Mouse (Mus musculus): ENCODE results near the gene Edc3. TPM values are rescaled to one million over a fixed set of nuclear protein-coding genes. Genes with fewer than 3 reads are reported as not detected.

Gene Edc3
- polyA plus RNA-seq, 1 experiment = 31.4 TPM

- Histone ChIP-seq H3K27me3 (ENCODE audit: control insufficient read depth, insufficient read depth, low read length) (no peaks in the 10 kb centered on the region), H3K27ac (ENCODE audit: control insufficient read depth, insufficient read depth, low read length) (peak overlapping the region; percentile 93), H3K4me1 (replicated peaks; ENCODE audit: control insufficient read depth, insufficient read depth, low read length) (peaks cover 43% of the 10 kb centered on the region), H3K4me3 (ENCODE audit: control insufficient read depth, insufficient read depth, low read length) (peak overlapping the region; percentile 43), H3K36me3 (ENCODE audit: control insufficient read depth, insufficient read depth, low read length) (peaks cover 40% of the 10 kb centered on the region)
- 13% methylated on average over 6 of the region's 6 CpGs for WGBS
- TF ChIP-seq CTCF (IDR thresholded peaks at IDR 0.05; ENCODE audit: borderline replicate concordance, control insufficient read depth, extremely low read depth, insufficient read depth, low read length, poor library complexity) (no peak), POLR2A (IDR thresholded peaks at IDR 0.05; ENCODE audit: control insufficient read depth, extremely low read depth, insufficient read depth, low read length, poor library complexity) (no peak)
- peak; percentile 48 for DNase-seq
These were observed 54.2 kb downstream of the Edc3 start for GRCm38 (mm10) chr9:57762563-57762991.

- Histone ChIP-seq H3K27me3 (ENCODE audit: control insufficient read depth, insufficient read depth, low read length) (no peaks in the 10 kb centered on the region), H3K4me3 (ENCODE audit: control insufficient read depth, insufficient read depth, low read length) (peak overlapping the region; percentile 86), H3K4me1 (replicated peaks; ENCODE audit: control insufficient read depth, insufficient read depth, low read length) (peaks cover 55% of the 10 kb centered on the region), H3K27ac (ENCODE audit: control insufficient read depth, insufficient read depth, low read length) (peak overlapping the region; percentile 72), H3K36me3 (ENCODE audit: control insufficient read depth, insufficient read depth, low read length) (peaks cover 23% of the 10 kb centered on the region)
- peak; percentile 63 for DNase-seq
- TF ChIP-seq CTCF (IDR thresholded peaks at IDR 0.05; ENCODE audit: borderline replicate concordance, control insufficient read depth, extremely low read depth, insufficient read depth, low read length, poor library complexity) (no peak), POLR2A (IDR thresholded peaks at IDR 0.05; ENCODE audit: control insufficient read depth, extremely low read depth, insufficient read depth, low read length, poor library complexity) (no peak)
- under 1% methylated on average over 57 of the region's 57 CpGs for WGBS
These were observed 56.0 kb downstream of the Edc3 start for GRCm38 (mm10) chr9:57764147-57764973.

GRCm38 (mm10) chr9:57764974-57765363 is 56.6 kb downstream of the Edc3 start:
- Histone ChIP-seq H3K36me3 (ENCODE audit: control insufficient read depth, insufficient read depth, low read length) (peaks cover 17% of the 10 kb centered on the region), H3K4me1 (replicated peaks; ENCODE audit: control insufficient read depth, insufficient read depth, low read length) (peaks cover 56% of the 10 kb centered on the region), H3K27me3 (ENCODE audit: control insufficient read depth, insufficient read depth, low read length) (no peaks in the 10 kb centered on the region), H3K27ac (ENCODE audit: control insufficient read depth, insufficient read depth, low read length) (peak overlapping the region; percentile 90), H3K4me3 (ENCODE audit: control insufficient read depth, insufficient read depth, low read length) (peak overlapping the region; percentile 86)
- peak; percentile 95 for DNase-seq
- TF ChIP-seq CTCF (IDR thresholded peaks at IDR 0.05; ENCODE audit: borderline replicate concordance, control insufficient read depth, extremely low read depth, insufficient read depth, low read length, poor library complexity) (no peak), POLR2A (IDR thresholded peaks at IDR 0.05; ENCODE audit: control insufficient read depth, extremely low read depth, insufficient read depth, low read length, poor library complexity) (peak; percentile 97)
- under 1% methylated on average over 45 of the region's 45 CpGs for WGBS

- H3K27me3 ChIP-seq (ENCODE audit: control insufficient read depth, insufficient read depth, low read length) = no peaks in the 10 kb centered on the region
- peaks cover 59% of the 10 kb centered on the region for H3K4me1 ChIP-seq (replicated peaks; ENCODE audit: control insufficient read depth, insufficient read depth, low read length)
- H3K36me3 ChIP-seq (ENCODE audit: control insufficient read depth, insufficient read depth, low read length) = peaks cover 10% of the 10 kb centered on the region
- H3K27ac ChIP-seq (ENCODE audit: control insufficient read depth, insufficient read depth, low read length) = peak within 1 kb of the TSS; percentile 90
- peak; percentile 75 for DNase-seq
- under 1% methylated on average over 90 of the region's 93 CpGs for WGBS
- TF ChIP-seq POLR2A (IDR thresholded peaks at IDR 0.05; ENCODE audit: control insufficient read depth, extremely low read depth, insufficient read depth, low read length, poor library complexity) (no peak), CTCF (IDR thresholded peaks at IDR 0.05; ENCODE audit: borderline replicate concordance, control insufficient read depth, extremely low read depth, insufficient read depth, low read length, poor library complexity) (0 out of 2 replicates have a peak, but pooled peaks have one; percentile 25)
- H3K4me3 ChIP-seq (ENCODE audit: control insufficient read depth, insufficient read depth, low read length) = peak within 1 kb of the TSS; percentile 86
These were observed 57.3 kb downstream of the Edc3 start, which contains the start of gene Clk3 for GRCm38 (mm10) chr9:57765364-57766351. Gene Clk3 (minus strand): TSS chr9:57765860.

- WGBS = 83% methylated on average over 6 of the region's 6 CpGs
These were observed 58.1 kb downstream of the Edc3 start for GRCm38 (mm10) chr9:57766431-57766830.

GRCm38 (mm10) chr9:57767231-57767630 is 58.9 kb downstream of the Edc3 start:
- Histone ChIP-seq H3K36me3 (ENCODE audit: control insufficient read depth, insufficient read depth, low read length) (no peaks in the 10 kb centered on the region), H3K27ac (ENCODE audit: control insufficient read depth, insufficient read depth, low read length) (peak overlapping the region; percentile 90), H3K27me3 (ENCODE audit: control insufficient read depth, insufficient read depth, low read length) (no peaks in the 10 kb centered on the region), H3K4me3 (ENCODE audit: control insufficient read depth, insufficient read depth, low read length) (no peak overlapping the region), H3K4me1 (replicated peaks; ENCODE audit: control insufficient read depth, insufficient read depth, low read length) (peaks cover 60% of the 10 kb centered on the region)
- 95% methylated on average over 4 of the region's 4 CpGs for WGBS
- DNase-seq = no peak
- TF ChIP-seq POLR2A (IDR thresholded peaks at IDR 0.05; ENCODE audit: control insufficient read depth, extremely low read depth, insufficient read depth, low read length, poor library complexity) (no peak), CTCF (IDR thresholded peaks at IDR 0.05; ENCODE audit: borderline replicate concordance, control insufficient read depth, extremely low read depth, insufficient read depth, low read length, poor library complexity) (no peak)

More at GRCm38 (mm10) chr9:57766431-57766830, 58.1 kb downstream of the Edc3 start:
- peaks cover 2% of the 10 kb centered on the region for H3K36me3 ChIP-seq (ENCODE audit: control insufficient read depth, insufficient read depth, low read length)
- peaks cover 60% of the 10 kb centered on the region for H3K4me1 ChIP-seq (replicated peaks; ENCODE audit: control insufficient read depth, insufficient read depth, low read length)
- peak overlapping the region; percentile 90 for H3K27ac ChIP-seq (ENCODE audit: control insufficient read depth, insufficient read depth, low read length)
- no peak for TF ChIP-seq CTCF (IDR thresholded peaks at IDR 0.05; ENCODE audit: borderline replicate concordance, control insufficient read depth, extremely low read depth, insufficient read depth, low read length, poor library complexity)
- TF ChIP-seq POLR2A (IDR thresholded peaks at IDR 0.05; ENCODE audit: control insufficient read depth, extremely low read depth, insufficient read depth, low read length, poor library complexity) = no peak
- DNase-seq = no peak
- peak overlapping the region; percentile 86 for H3K4me3 ChIP-seq (ENCODE audit: control insufficient read depth, insufficient read depth, low read length)
- no peaks in the 10 kb centered on the region for H3K27me3 ChIP-seq (ENCODE audit: control insufficient read depth, insufficient read depth, low read length)
